Mouse (Mus musculus) lung, postnatal 25 days (tissue): ENCODE results near the gene Eipr1.
"Not testable (repeated sequence)": the region's sequence is repeated elsewhere in the genome, so short reads cannot be mapped to it uniquely, and the experiment has no call there.

Experiments used
- DNase-seq: peaks from one replicate; pipeline ENCODE4 v3.0.0; 2022; ENCODE audit warnings: low spot score

Eipr1 gene

GRCm38 (mm10) chr12:28889068-28889674 lies 137.6 kb downstream of the Eipr1 start:
- no peak for DNase-seq

DNA sequence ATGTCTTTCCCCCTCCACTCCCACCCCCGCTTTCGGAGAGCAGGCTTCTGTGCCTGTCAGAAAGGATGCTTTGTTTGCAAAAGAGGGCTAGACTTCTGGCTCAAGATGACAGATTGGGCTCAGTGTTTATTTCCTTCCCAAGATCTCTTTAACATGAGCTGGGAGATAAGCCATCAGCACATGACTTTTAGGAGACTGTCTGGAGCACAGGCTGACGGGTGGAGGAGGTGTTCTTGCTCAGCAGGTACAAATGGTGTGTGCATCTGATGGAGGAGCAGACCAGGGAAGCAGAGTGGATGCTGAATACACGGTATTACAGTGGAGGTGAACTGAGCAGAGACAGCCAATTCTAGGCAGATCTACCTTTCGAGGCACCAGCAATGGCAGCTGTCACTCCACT lies 139.9 kb downstream of the Eipr1 start:
- no peak for DNase-seq

- DNase-seq: no peak
Observed at GRCm38 (mm10) chr12:28896577-28896976, 145.0 kb downstream of the Eipr1 start.

- DNase-seq: no peak
Observed at GRCm38 (mm10) chr12:28898307-28898706, 146.7 kb downstream of the Eipr1 start.

GRCm38 (mm10) chr12:28899696-28900095 lies 148.1 kb downstream of the Eipr1 start:
- DNase-seq: no peak

- no peak for DNase-seq
Observed at GRCm38 (mm10) chr12:28900341-28900740, 148.7 kb downstream of the Eipr1 start.

- peak; percentile 12 for DNase-seq
Observed at GRCm38 (mm10) chr12:28902132-28902531, 150.5 kb downstream of the Eipr1 start.

- DNase-seq: no peak
Observed at GRCm38 (mm10) chr12:28903082-28903481, 151.5 kb downstream of the Eipr1 start.

- DNase-seq: no peak
Observed at GRCm38 (mm10) chr12:28905486-28905885, 153.9 kb downstream of the Eipr1 start.

- no peak for DNase-seq
Observed at GRCm38 (mm10) chr12:28906016-28906415, 154.4 kb downstream of the Eipr1 start.

DNA sequence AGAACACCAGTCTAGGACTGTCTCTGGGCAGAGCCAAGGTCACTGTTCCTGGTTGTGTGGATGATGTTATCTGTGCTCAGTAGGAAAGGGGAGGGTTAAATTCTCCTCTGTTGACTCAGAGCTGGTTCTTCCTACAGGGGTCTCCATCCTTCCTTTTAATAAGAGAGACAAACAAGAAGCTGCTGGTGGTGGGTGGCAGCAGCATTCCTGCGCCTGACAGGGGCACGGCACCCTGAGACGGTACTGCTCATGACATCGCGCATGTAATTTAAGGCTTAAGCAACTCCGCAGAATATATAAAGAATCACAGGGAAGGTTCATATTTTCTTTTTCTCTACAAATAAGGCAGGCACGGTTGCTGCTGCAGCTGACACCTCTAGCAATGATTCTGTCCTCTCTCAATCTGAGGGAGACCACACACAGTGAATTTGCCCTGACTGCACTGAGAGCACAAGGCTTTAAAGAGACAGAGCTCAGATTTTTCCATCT lies 155.2 kb downstream of the Eipr1 start:
- no peak for DNase-seq

DNA sequence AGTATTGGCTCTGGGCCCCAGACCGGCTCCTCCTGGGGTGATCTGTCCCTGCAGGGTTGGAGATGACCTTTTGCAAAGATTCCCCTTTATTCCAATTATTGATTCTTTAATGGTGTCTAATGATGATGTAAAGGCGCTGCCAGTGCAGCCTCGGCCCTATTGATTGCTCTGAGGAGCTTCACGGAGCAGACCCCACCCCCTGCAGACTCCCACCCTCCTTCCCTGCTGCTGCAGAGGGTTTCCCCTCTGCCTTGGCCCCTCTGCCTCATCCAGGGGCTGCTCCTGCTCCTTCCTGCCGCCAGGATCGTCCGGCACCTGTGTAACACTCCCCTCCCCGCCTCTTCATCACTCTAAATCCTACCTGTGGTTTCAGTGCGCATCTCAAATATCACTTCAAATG lies 156.2 kb downstream of the Eipr1 start:
- DNase-seq: no peak

DNA sequence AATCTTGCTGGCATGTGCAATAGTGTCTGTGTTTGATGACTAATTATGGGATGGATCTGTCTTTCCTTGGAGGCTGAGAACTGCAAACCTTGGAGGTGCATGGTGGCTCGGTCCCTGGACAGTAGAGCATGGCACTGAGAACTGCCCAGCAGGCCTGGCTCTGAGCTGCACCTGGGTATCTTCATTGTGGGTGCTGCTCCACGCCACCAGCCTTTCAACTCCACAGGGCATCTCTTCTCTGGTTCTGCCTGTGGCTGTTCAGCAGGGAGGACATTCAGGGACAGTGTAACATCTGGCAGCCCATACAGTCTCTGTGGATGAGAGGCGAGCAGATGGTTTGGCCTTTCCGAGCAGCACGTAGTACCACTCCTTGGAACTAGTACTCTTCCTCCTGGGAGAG lies 158.2 kb downstream of the Eipr1 start:
- DNase-seq: no peak

DNA sequence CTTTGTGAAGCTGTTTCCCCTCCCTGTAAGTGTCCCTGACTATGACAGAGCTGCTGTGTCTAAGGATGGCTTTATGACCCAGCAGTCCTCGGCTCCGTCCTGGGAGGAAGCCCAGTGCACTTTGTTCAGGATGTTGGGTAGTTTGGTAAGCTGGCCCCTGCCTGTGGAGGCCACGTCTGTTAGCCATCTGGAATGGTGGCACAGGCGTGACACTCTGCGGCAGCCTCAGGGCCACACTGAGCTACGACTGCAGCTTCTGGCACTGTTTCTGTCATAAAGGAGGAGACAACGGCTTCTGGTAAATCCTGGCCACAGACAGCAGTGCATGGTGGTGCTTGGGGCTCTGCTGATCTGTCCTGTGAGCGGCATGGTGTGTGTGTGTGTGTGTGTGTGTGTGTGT lies 159.0 kb downstream of the Eipr1 start:
- DNase-seq: no peak

GRCm38 (mm10) chr12:28912351-28912936 lies 160.8 kb downstream of the Eipr1 start:
- no peak for DNase-seq

DNA sequence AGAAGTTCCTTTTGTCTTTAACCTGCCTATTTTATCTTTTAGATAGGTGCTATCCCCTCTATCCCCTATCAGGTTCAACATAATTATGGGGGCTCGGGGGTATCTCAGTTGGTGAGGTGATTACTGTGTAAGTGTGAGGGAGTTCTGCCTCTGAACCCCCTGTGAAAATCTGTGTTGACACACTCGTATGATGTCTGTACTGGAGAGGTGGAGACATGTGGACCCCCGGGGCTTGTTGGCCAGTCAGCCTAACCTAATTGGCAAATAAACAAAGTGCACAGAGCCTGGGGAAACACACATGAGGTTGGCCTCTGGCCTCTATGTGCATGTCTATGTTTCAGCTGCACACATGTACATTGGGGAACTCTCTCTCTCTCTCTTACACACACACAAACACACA lies 161.5 kb downstream of the Eipr1 start:
- no peak for DNase-seq

GRCm38 (mm10) chr12:28914056-28914455 lies 162.5 kb downstream of the Eipr1 start:
- DNase-seq: not testable (repeated sequence)
